Mouse (Mus musculus): ENCODE results near the gene Edem3. TPM values are rescaled to one million over a fixed set of nuclear protein-coding genes. Genes with fewer than 3 reads are reported as not detected.

Edem3 gene
- polyA plus RNA-seq (2015; fragmentation: Nextera tagmentation; extraction: Ambion mirVana), result 12.5 and 13.2 TPM in 2 replicates

DNA sequence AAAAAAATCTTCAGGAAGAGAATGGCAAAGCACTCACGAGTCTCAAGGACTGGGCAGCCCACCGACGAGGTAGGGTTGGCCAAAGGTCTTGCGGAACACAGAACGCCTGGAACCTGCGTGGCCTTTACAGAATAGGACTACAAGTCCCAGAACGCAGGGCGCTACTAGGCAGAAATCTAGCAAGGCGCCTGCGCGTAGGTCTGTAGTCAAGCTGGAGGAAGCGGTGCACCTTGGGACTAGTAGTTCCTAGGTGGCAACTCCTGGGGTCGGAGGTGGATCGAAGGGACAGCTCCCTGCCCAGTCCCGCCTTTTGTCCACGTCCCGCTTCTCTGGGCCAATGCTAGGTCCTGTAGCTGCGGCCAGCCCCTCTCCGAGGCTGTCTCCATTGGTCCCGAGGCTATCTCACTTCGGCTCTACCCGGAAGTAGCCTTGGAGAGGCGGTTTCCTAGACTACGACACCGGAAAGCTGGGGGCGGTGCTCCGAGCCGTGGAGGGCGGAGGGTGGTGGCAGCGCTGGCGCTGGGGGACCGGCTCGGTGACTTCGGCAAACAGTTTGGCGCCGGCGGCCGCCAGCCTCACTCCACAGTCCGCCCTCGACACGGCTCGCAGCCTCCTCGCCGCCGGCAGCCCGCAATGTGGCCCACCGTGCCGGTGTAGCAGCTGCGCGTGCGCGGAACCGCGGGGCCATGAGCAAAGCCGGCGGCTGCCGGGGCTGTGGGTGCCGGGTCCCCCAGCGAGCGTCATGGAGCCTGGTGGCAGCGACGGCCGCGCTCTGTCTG lies at the start of gene Edem3:
Gene Edem3, plus strand, starts transcription at position 491 of the 779 bp plus-strand sequence.
- H3K4me2 ChIP-seq (replicated peaks), result peak within 1 kb of the TSS; percentile 83
- peak; percentile 99 for ATAC-seq
- H3K4me3 ChIP-seq (replicated peaks), result peak within 1 kb of the TSS; percentile 61
- peak within 1 kb of the TSS; percentile 24 for H3K27ac ChIP-seq
- peak within 1 kb of the TSS; percentile 54 for H3K9ac ChIP-seq
- H3K27me3 ChIP-seq (replicated peaks), result no peaks in the 10 kb centered on the region
- no peaks in the 10 kb centered on the region for H3K9me3 ChIP-seq
- H3K36me3 ChIP-seq, result no peaks in the 10 kb centered on the region
- H3K4me1 ChIP-seq (replicated peaks), result peaks cover 5% of the 10 kb centered on the region
- WGBS, result 0% methylated on average over 64 of the region's 64 CpGs

DNA sequence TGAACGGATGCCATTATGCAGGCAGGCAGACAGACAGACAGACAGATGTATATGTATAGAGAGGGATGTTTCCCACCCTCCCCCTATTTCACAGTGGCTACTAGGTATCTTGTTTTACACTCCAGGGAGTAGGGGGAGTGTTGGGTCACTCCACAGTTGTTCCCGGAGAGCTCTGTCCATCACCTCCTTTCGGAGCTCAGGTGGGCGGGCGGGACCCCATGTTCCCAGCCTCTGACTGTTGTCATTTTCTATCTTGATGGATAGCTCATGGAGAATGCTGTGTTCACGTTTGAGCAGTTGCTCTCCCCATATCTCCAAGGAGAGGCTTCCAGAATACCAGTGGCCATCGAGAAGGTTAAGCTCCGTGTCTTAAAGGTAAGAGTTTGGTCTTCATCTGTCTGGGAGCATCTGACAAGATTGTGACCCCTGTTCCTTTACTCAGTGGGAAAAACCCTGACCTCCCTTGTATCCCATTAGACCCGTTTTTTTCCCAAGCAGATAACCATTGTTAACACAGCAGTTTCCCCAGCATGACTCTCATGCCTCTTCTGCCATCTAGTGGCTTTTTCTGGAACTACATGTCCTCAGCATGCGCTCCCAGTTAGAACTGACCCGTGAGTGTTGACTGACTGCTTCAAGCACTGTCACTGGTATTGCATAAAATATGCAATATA lies 49.3 kb upstream of the Edem3 start:
- Histone ChIP-seq H3K27me3 (replicated peaks) (0 out of 2 replicates have a peak, but pooled peaks cover 4% of the 10 kb centered on the region), H3K4me1 (replicated peaks) (peaks cover 9% of the 10 kb centered on the region), H3K9me3 (no peaks in the 10 kb centered on the region), H3K27ac (no peak overlapping the region), H3K9ac (no peak overlapping the region), H3K36me3 (no peaks in the 10 kb centered on the region), H3K4me2 (replicated peaks) (no peak overlapping the region), H3K4me3 (replicated peaks) (no peak overlapping the region)
- 31% methylated on average over 11 of the region's 11 CpGs for WGBS
- peak; percentile 78 for ATAC-seq

DNA sequence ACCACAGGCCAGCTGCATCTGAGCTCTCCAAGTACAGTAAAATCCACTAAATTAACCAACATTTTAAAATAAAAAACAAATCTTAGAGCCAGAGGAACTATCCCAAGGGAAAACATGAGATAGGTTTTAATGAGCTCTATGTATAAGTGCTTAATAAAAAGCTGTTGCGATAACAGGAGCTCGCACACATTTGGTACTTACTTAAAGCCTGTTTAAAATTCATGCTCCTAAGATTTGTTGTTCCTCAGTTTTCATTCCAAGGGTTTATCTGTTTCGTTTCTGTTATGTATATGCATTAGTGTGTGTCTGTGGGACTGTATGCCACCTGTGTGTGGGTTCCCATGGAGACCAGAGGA lies 48.8 kb upstream of the Edem3 start:
- H3K36me3 ChIP-seq, result no peaks in the 10 kb centered on the region
- no peak overlapping the region for H3K4me3 ChIP-seq (replicated peaks)
- WGBS, result 80% methylated on average over 3 of the region's 3 CpGs
- ATAC-seq, result no peak
- H3K27me3 ChIP-seq (replicated peaks), result 0 out of 2 replicates have a peak, but pooled peaks cover 4% of the 10 kb centered on the region
- peaks cover 9% of the 10 kb centered on the region for H3K4me1 ChIP-seq (replicated peaks)
- no peak overlapping the region for H3K4me2 ChIP-seq (replicated peaks)
- H3K9ac ChIP-seq, result no peak overlapping the region
- no peaks in the 10 kb centered on the region for H3K9me3 ChIP-seq
- no peak overlapping the region for H3K27ac ChIP-seq

DNA sequence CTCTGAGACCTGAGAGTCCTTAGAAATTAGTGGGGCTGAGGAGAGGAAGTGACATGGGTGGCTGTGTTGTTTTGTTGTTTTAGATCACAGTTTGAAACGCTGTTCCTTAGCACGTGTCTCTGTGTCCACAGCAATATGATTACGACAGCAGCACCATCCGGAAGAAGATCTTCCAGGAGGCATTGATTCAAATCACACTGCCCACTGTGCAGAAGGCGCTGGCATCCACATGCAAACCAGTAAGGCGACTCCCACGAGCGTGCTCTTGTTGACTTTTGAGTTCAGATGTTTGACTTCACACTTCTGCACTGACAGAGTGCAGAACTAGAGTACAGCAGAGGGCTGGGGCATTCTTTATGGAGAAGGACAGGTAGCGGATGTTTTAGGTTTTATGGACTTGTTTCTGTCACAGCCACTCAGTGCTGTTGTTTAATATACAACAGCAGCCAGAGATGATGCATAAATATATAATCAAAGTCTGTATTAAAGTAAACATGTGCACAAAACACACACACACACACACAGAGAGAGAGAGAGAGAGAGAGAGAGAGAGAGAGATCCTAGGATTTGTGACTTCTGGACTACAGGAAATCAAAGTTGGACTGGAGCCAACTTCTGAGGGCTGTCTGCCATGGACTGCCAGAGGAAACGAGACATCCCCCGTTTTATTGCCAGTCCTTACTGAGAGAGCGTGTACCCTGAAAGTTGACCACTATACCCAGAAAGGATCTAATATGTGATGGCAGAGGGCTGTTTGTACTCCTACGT lies 46.0 kb upstream of the Edem3 start:
- no peaks in the 10 kb centered on the region for H3K36me3 ChIP-seq
- peak; percentile 69 for ATAC-seq
- H3K4me3 ChIP-seq (replicated peaks), result no peak overlapping the region
- no peaks in the 10 kb centered on the region for H3K9me3 ChIP-seq
- H3K27ac ChIP-seq, result no peak overlapping the region
- H3K4me2 ChIP-seq (replicated peaks), result peak overlapping the region; percentile 30; the same call in 1 of the 2 replicates
- H3K27me3 ChIP-seq (replicated peaks), result 0 out of 2 replicates have a peak, but pooled peaks cover 4% of the 10 kb centered on the region
- peaks cover 9% of the 10 kb centered on the region for H3K4me1 ChIP-seq (replicated peaks)
- H3K9ac ChIP-seq, result no peak overlapping the region
- 20% methylated on average over 13 of the region's 13 CpGs for WGBS

GRCm38 (mm10) chr1:151709734-151710022 lies 45.5 kb upstream of the Edem3 start:
- Histone ChIP-seq H3K9me3 (no peaks in the 10 kb centered on the region), H3K27ac (no peak overlapping the region), H3K27me3 (replicated peaks) (0 out of 2 replicates have a peak, but pooled peaks cover 4% of the 10 kb centered on the region), H3K36me3 (no peaks in the 10 kb centered on the region), H3K4me1 (replicated peaks) (peaks cover 9% of the 10 kb centered on the region), H3K9ac (no peak overlapping the region), H3K4me3 (replicated peaks) (no peak overlapping the region), H3K4me2 (replicated peaks) (peak overlapping the region; percentile 30; the same call in 1 of the 2 replicates)
- 31% methylated on average over 2 of the region's 2 CpGs for WGBS
- peak; percentile 35; the same call in 1 of the 2 replicates for ATAC-seq

DNA sequence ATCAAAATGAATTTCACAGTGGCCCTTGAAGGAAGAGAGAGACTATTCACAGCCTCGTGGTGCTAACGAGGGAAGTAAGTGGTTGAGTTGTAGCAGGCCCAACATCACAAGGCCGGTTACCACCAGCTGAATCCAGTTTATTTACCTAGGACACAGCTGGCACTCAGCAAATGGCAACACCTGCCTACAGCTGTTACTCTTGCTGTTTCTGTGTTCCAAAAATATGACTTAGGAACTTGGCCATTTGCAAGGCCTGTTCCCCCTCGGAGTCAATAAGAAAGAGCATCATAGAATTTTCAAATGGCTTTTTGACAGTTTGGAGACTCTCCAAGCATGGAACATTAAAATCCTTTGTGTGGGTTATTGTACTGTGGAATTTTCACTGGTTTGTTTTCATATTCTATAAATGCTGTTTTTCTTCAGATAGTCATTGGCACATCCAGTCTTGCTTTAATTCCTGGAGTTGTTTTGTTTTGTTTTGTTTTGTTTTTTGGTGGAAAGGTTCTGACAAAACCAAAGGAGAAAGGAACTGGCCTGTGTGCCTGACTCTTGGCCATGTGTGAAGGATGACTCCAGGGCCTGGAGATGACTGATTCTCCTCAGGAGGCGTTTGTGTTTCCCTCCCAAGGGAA lies 44.6 kb upstream of the Edem3 start:
- no peak for ATAC-seq
- Histone ChIP-seq H3K4me3 (replicated peaks) (no peak overlapping the region), H3K27ac (no peak overlapping the region), H3K4me1 (replicated peaks) (peaks cover 9% of the 10 kb centered on the region), H3K9me3 (no peaks in the 10 kb centered on the region), H3K36me3 (no peaks in the 10 kb centered on the region), H3K27me3 (replicated peaks) (no peaks in the 10 kb centered on the region), H3K4me2 (replicated peaks) (no peak overlapping the region), H3K9ac (no peak overlapping the region)
- 47% methylated on average over 5 of the region's 5 CpGs for WGBS

GRCm38 (mm10) chr1:151711062-151711461 lies 44.1 kb upstream of the Edem3 start:
- Histone ChIP-seq H3K9me3 (no peaks in the 10 kb centered on the region), H3K4me2 (replicated peaks) (no peak overlapping the region), H3K27ac (no peak overlapping the region), H3K36me3 (no peaks in the 10 kb centered on the region), H3K27me3 (replicated peaks) (no peaks in the 10 kb centered on the region), H3K4me1 (replicated peaks) (peaks cover 9% of the 10 kb centered on the region), H3K9ac (no peak overlapping the region), H3K4me3 (replicated peaks) (no peak overlapping the region)
- 70% methylated on average over 7 of the region's 7 CpGs for WGBS
- ATAC-seq, result no peak

- Histone ChIP-seq H3K27me3 (replicated peaks) (no peaks in the 10 kb centered on the region), H3K4me2 (replicated peaks) (no peak overlapping the region), H3K27ac (no peak overlapping the region), H3K9ac (no peak overlapping the region), H3K4me1 (replicated peaks) (peaks cover 9% of the 10 kb centered on the region), H3K36me3 (no peaks in the 10 kb centered on the region), H3K9me3 (no peaks in the 10 kb centered on the region), H3K4me3 (replicated peaks) (no peak overlapping the region)
- 49% methylated on average over 5 of the region's 5 CpGs for WGBS
- no peak for ATAC-seq
These were observed 42.5 kb upstream of the Edem3 start for GRCm38 (mm10) chr1:151712664-151713063.

DNA sequence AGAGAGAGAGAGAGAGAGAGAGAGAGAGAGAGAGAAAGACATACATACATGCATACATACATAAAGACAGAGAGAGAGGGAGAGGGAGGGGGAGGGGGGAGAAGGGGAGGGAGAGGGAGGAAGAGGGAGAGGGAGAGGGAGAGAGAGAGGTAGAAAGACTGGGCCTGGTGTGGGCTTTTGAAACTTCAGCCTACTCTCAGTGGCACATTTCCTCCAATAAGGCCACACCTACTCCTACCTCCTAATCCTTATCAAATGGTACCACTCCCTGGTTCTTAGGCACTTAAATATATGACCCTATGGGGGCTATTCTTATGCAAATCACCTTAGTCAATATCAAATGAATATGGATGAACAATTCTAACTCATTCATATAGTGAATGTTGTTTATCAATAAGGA lies 41.5 kb upstream of the Edem3 start:
- H3K9me3 ChIP-seq, result no peaks in the 10 kb centered on the region
- no peak overlapping the region for H3K9ac ChIP-seq
- H3K4me2 ChIP-seq (replicated peaks), result no peak overlapping the region
- H3K27me3 ChIP-seq (replicated peaks), result no peaks in the 10 kb centered on the region
- H3K36me3 ChIP-seq, result no peaks in the 10 kb centered on the region
- H3K4me3 ChIP-seq (replicated peaks), result no peak overlapping the region
- no peak for ATAC-seq
- H3K27ac ChIP-seq, result no peak overlapping the region
- peaks cover 9% of the 10 kb centered on the region for H3K4me1 ChIP-seq (replicated peaks)

DNA sequence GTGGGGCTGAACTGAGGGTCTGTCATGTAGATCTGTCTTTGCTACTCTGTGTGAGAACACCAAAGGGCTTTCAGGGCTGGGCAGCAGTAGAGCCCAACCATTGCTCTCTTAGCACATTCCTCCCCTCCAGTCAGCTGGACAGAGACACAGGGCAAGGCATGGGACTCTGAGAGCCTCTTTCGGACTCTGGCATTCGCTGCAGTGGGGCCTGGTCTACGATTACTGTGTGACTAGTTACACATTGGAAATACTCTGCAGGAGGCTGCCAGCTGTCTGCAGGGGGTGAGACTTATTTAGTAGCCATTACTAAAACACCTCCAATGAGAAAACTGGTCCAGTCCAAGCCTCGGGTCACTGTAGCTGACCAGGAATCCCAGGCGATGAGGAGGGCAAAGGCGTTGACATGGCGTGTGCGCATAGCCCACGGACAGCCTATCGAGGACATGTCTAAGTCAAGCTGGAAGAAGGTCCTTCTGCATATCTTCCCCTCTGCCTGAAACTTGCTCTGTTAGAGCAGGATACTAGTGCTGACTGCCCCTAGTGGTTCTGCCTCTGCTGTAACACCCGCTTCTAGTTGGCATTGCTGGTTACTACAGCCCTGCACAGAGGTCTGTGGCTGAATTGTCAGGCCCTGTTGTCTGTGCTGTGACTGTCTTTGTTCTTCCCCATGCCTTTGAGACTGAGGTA lies 39.0 kb upstream of the Edem3 start:
- Histone ChIP-seq H3K36me3 (no peaks in the 10 kb centered on the region), H3K4me3 (replicated peaks) (no peak overlapping the region), H3K4me1 (replicated peaks) (no peaks in the 10 kb centered on the region), H3K4me2 (replicated peaks) (no peak overlapping the region), H3K27me3 (replicated peaks) (no peaks in the 10 kb centered on the region), H3K9ac (no peak overlapping the region), H3K27ac (no peak overlapping the region), H3K9me3 (no peaks in the 10 kb centered on the region)
- ATAC-seq, result no peak
- WGBS, result 81% methylated on average over 11 of the region's 11 CpGs

DNA sequence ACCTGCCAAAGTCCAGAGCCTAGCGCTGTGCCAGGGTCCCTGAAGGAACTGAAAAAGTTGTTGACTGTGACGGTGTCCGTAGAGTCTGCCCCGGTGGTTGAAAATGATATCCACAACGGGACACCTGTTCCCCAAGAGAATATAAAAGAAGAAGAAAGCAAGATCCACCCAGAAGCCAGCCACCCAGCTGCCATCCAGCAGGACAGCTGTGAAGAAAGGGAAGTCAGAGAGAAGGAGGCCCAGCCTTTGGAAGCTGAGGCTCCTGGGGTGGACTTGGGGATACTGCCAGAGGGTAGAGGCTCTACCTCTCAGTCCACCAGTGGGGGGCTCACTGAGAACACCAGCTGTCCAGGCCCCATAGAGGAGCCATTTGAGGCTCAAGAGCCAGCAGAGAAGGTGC lies 37.5 kb upstream of the Edem3 start:
- Histone ChIP-seq H3K27me3 (replicated peaks) (no peaks in the 10 kb centered on the region), H3K36me3 (no peaks in the 10 kb centered on the region), H3K27ac (no peak overlapping the region), H3K9me3 (no peaks in the 10 kb centered on the region), H3K4me3 (replicated peaks) (no peak overlapping the region), H3K9ac (no peak overlapping the region), H3K4me1 (replicated peaks) (no peaks in the 10 kb centered on the region), H3K4me2 (replicated peaks) (no peak overlapping the region)
- ATAC-seq, result no peak
- WGBS, result 95% methylated on average over 5 of the region's 5 CpGs

Data from intestine, embryonic 15.5 days (tissue).